Mouse (Mus musculus) leukemia stem cell, adult 10-12 weeks (primary cell): Measurements from ENCODE around the gene Gipc2. TPM values are rescaled to one million over a fixed set of nuclear protein-coding genes. Genes with fewer than 3 reads are reported as not detected.

Source experiments
- polyA plus RNA-seq: library from polyadenylated mRNA; stranded (reverse); fragments of >175 nt; gene quantifications from 2 replicates; pipeline ENCODE4 v1.2.3, GENCODE M21; 2012; ENCODE audit warnings: low replicate concordance

The Gipc2 gene
- not detected in 2 replicates for polyA plus RNA-seq

GRCm38 (mm10) chr3:152166099-152166423 lies at the start of gene Gipc2:
TSS of gene Gipc2 (minus strand) at chr3:152166230.

GRCm38 (mm10) chr3:152209967-152210634 lies 44.1 kb upstream of the Gipc2 start, which contains the start of the genes Dnajb4 and Fubp1:
TSS of gene Dnajb4 (minus strand) at chr3:152210302.
TSS of gene Fubp1 (plus strand) at chr3:152210422.

Other genes starting within 250 kb of the Gipc2 start
- 0.96 and 5.8 TPM in 2 replicates for gene Dnajb4, start 44.1 kb upstream of the Gipc2 start, polyA plus RNA-seq
- 1,505 and 1,947 TPM in 2 replicates for gene Fubp1, start 44.2 kb upstream of the Gipc2 start, polyA plus RNA-seq
- gene Nexn, start 100.1 kb upstream of the Gipc2 start, polyA plus RNA-seq = 0.61 TPM in 1 of 2 replicates, not detected in the other
- 12.3 and 33.6 TPM in 2 replicates for gene Miga1, start 174.2 kb upstream of the Gipc2 start, polyA plus RNA-seq
- gene Usp33, start 180.2 kb upstream of the Gipc2 start, polyA plus RNA-seq = 3.0 and 11.8 TPM in 2 replicates
- 1.4 and 6.1 TPM in 2 replicates for gene Zzz3, start 229.2 kb upstream of the Gipc2 start, polyA plus RNA-seq